8 mouse cellular contexts compared by ENCODE assay signal in the genomic region with DNA sequence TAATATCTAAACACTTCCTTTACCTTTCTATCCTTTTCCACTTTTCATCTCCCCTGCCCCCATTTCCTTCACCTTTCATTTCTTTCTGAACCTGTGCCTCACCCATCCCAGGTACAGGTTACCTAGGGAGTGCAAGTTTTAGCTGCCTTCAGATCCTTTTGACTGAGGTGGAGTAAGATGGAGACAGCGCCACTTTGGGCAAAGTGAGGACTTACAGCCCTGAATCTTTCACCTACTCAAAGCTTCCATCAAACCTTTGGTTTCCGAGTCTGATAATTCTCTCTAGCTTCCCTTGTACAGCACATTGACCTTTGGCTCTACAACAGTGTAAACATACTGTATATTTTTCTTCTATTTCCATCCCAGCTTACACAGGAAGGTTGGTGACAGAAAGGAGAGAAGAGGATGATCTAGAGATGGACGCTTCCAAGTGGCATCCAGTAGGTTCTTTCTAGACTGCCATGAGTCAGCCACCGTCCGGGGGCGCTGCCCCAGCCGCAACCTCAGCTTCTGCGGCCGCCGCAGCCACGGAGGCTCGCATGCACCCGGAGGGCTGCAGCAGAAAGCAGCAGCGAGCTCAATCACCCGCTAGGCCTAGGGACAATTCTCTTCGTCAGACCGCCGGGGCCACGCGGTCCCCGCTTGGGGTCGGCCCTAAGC. TPM values are rescaled to one million over a fixed set of nuclear protein-coding genes. Genes with fewer than 3 reads are reported as not detected.
DNase-seq lines count a peak whose midpoint lies in the region; ATAC-seq and TF ChIP-seq lines count a peak whose summit lies in the region.

No protein-coding gene starts in this region.

- peaks cover 11% of the 10 kb centered on the region for H3K4me1 ChIP-seq in testis, adult 2 months (ENCODE audit: control insufficient read depth, insufficient read depth, low read length)
- H3K4me1 ChIP-seq in intestine, embryonic 15.5 days (replicated peaks), result peaks cover 6% of the 10 kb centered on the region; the same call in 1 of the 2 replicates

- no peak overlapping the region for H3K9ac ChIP-seq in intestine, embryonic 15.5 days

- intact Hi-C loops in gastrocnemius, postnatal 14 days (cut with DNase I; ENCODE audit: low total_unique reads), result no loop called here

- no peaks in the 10 kb centered on the region for H3K36me3 ChIP-seq in testis, adult 2 months (ENCODE audit: control insufficient read depth, insufficient read depth, low read length)
- H3K36me3 ChIP-seq in intestine, embryonic 15.5 days, result no peaks in the 10 kb centered on the region

- TF ChIP-seq CTCF in testis, adult 2 months (IDR thresholded peaks at IDR 0.05; ENCODE audit: control insufficient read depth, insufficient read depth, insufficient replicate concordance, low read depth, low read length), result no peak

- H3K27me3 ChIP-seq in testis, adult 2 months (ENCODE audit: control insufficient read depth, insufficient read depth, low read length), result no peaks in the 10 kb centered on the region; the same call in 1 of the 2 replicates
- H3K27me3 ChIP-seq in intestine, embryonic 15.5 days (replicated peaks), result peaks cover 35% of the 10 kb centered on the region

- DNase-seq in embryo, embryonic 10 days (ENCODE audit: low spot score), result peak; percentile 32
- DNase-seq in embryo, embryonic 9.5 days (ENCODE audit: extremely low spot score), result no peak
- DNase-seq in testis, postnatal 14 days (ENCODE audit: low spot score), result no peak
- peak; percentile 22 for DNase-seq in neural tube, embryonic 10.5 days (ENCODE audit: extremely low spot score, low spot score)
- DNase-seq in gastrocnemius, postnatal 14 days, result no peak

- ATAC-seq in intestine, embryonic 15.5 days, result peak; percentile 11; the same call in 1 of the 2 replicates
- ATAC-seq in activated CD4-positive, CD25-positive, alpha-beta regulatory T cell, adult 4 months, result no peak

- peak overlapping the region; percentile 96 for H3K4me2 ChIP-seq in intestine, embryonic 15.5 days (replicated peaks)

- 2% methylated on average over 22 of the region's 22 CpGs for WGBS in intestine, embryonic 15.5 days

- no peak for TF ChIP-seq POLR2A in testis, adult 2 months (IDR thresholded peaks at IDR 0.05; ENCODE audit: control insufficient read depth, low read depth, low read length)

- H3K9me3 ChIP-seq in intestine, embryonic 15.5 days, result no peaks in the 10 kb centered on the region

- H3K4me3 ChIP-seq in testis, adult 2 months (ENCODE audit: control insufficient read depth, low read depth, low read length), result peak overlapping the region; percentile 7
- peak overlapping the region; percentile 53 for H3K4me3 ChIP-seq in intestine, embryonic 15.5 days (replicated peaks)

- no peak overlapping the region for H3K27ac ChIP-seq in testis, adult 2 months (ENCODE audit: control insufficient read depth, insufficient read depth, low read depth, low read length)
- H3K27ac ChIP-seq in intestine, embryonic 15.5 days, result no peak overlapping the region

RNA-seq across cellular contexts. Expression of a gene that starts 2.7 kb away (rescaled TPM):
- 0.02 and 0.05 TPM in 2 replicates for polyA plus RNA-seq in testis, adult 2 months (2012; rRNA removed)
- 3.2 and 3.6 TPM in 2 replicates for polyA plus RNA-seq in intestine, embryonic 15.5 days (2015; fragmentation: Nextera tagmentation; extraction: Ambion mirVana)
- not detected for polyA plus RNA-seq in activated CD4-positive, CD25-positive, alpha-beta regulatory T cell, adult 4 months (2017; shearing (Covaris generic))
- not detected for total RNA-seq in gastrocnemius, postnatal 14 days (2021)

RNA-seq across cellular contexts. Expression of a gene that starts 52.4 kb away (rescaled TPM):
- polyA plus RNA-seq in testis, adult 2 months (2012; rRNA removed), result not detected in 2 replicates
- polyA plus RNA-seq in intestine, embryonic 15.5 days (2015; fragmentation: Nextera tagmentation; extraction: Ambion mirVana), result 0.81 TPM in 1 of 2 replicates, not detected in the other
- not detected for polyA plus RNA-seq in activated CD4-positive, CD25-positive, alpha-beta regulatory T cell, adult 4 months (2017; shearing (Covaris generic))
- total RNA-seq in gastrocnemius, postnatal 14 days (2021), result not detected

Comparison
In these comparisons a context has a peak if more than half of its experiments do, and no peak if none do; other contexts are left out.
1. DNase-seq: peak in embryo, embryonic 10 days (single experiment) and neural tube, embryonic 10.5 days (single experiment); none in embryo, embryonic 9.5 days (single experiment), testis, postnatal 14 days (single experiment) and gastrocnemius, postnatal 14 days (single experiment).